Mouse (Mus musculus) stomach, postnatal 0 days (tissue): ENCODE measurements around the gene Rap1gap2.

ENCODE experiments used
- CTCF ChIP-seq: IDR thresholded peaks from 2 replicates; pipeline ENCODE4 v1.5.1; 2016; ENCODE audit warnings: antibody characterized with exemption, low read depth, mild to moderate bottlenecking, moderate library complexity
- EP300 ChIP-seq: optimal IDR thresholded peaks from 2 replicates; pipeline ENCODE3; 2016; ENCODE audit warnings: antibody characterized with exemption

GRCm38 (mm10) chr11:74582464-74582863 lies 28.3 kb downstream of the Rap1gap2 start:
- TF ChIP-seq CTCF (no peak), EP300 (no peak)
